Mouse (Mus musculus): ENCODE data around the gene Fgf14. TPM values are rescaled to one million over a fixed set of nuclear protein-coding genes. Genes with fewer than 3 reads are reported as not detected.
"Not testable (repeated sequence)": the region's sequence is repeated elsewhere in the genome, so short reads cannot be mapped to it uniquely, and the experiment has no call there.

Gene Fgf14
- polyA plus RNA-seq, 1 experiment from 2014 or later: 0.20 TPM

- Histone ChIP-seq H3K27me3 (ENCODE audit: insufficient read depth, low read length) (no peaks in the 10 kb centered on the region), H3K4me1 (ENCODE audit: insufficient read depth, low read length) (no peaks in the 10 kb centered on the region), H3K36me3 (ENCODE audit: insufficient read depth, low read length) (no peaks in the 10 kb centered on the region), H3K9ac (replicated peaks; ENCODE audit: low read length) (no peak overlapping the region), H3K27ac (ENCODE audit: low read length) (no peak overlapping the region), H3K4me3 (ENCODE audit: low read length) (no peak overlapping the region), H3K4me2 (replicated peaks; ENCODE audit: low read depth, low read length) (no peak overlapping the region), H3K9me3 (ENCODE audit: low read length) (no peaks in the 10 kb centered on the region)
- 93% methylated on average over 2 of the region's 2 CpGs for WGBS
- ATAC-seq (ENCODE audit: low FRiP score, low TSS enrichment): no peak
Observed at GRCm38 (mm10) chr14:124606036-124606711, 70.8 kb downstream of the Fgf14 start.

GRCm38 (mm10) chr14:124605031-124605743, 71.7 kb downstream of the Fgf14 start:
- no peaks in the 10 kb centered on the region for H3K27me3 ChIP-seq (ENCODE audit: insufficient read depth, low read length)
- H3K4me1 ChIP-seq (ENCODE audit: insufficient read depth, low read length): no peaks in the 10 kb centered on the region
- 82% methylated on average over 1 of the region's 1 CpGs for WGBS
- H3K9me3 ChIP-seq (ENCODE audit: low read length): no peaks in the 10 kb centered on the region
- no peak overlapping the region for H3K9ac ChIP-seq (replicated peaks; ENCODE audit: low read length)
- H3K4me3 ChIP-seq (ENCODE audit: low read length): no peak overlapping the region
- no peak overlapping the region for H3K27ac ChIP-seq (ENCODE audit: low read length)
- H3K36me3 ChIP-seq (ENCODE audit: insufficient read depth, low read length): no peaks in the 10 kb centered on the region
- no peak for ATAC-seq (ENCODE audit: low FRiP score, low TSS enrichment)
- H3K4me2 ChIP-seq (replicated peaks; ENCODE audit: low read depth, low read length): no peak overlapping the region

DNA sequence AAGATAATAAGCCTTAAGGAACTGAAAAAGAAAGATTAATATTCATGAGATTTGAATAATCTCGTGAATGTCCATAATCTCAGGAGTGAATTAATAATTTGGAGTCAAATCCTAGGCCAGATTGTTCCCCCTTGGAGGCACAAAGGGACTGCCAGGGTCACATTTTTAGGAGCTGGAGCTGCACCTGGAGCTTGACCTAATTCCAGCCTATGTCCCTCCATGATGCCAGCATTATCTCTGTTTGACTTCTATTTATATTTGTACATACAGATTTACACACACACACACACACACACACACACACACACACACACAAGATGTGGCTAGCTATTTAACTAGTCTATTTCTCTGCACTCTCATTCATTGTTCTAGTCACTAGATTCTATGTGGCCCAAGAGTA, 100.4 kb downstream of the Fgf14 start:
- no peak overlapping the region for H3K4me2 ChIP-seq (replicated peaks; ENCODE audit: low read depth, low read length)
- H3K4me1 ChIP-seq (ENCODE audit: insufficient read depth, low read length): no peaks in the 10 kb centered on the region
- no peaks in the 10 kb centered on the region for H3K36me3 ChIP-seq (ENCODE audit: insufficient read depth, low read length)
- no peak overlapping the region for H3K4me3 ChIP-seq (ENCODE audit: low read length)
- whole genome bisulfite sequencing: 64% methylated on average over 1 of the region's 1 CpGs
- H3K9ac ChIP-seq (replicated peaks; ENCODE audit: low read length): no peak overlapping the region
- ATAC-seq (ENCODE audit: low FRiP score, low TSS enrichment): no peak
- no peaks in the 10 kb centered on the region for H3K27me3 ChIP-seq (ENCODE audit: insufficient read depth, low read length)
- no peak overlapping the region for H3K27ac ChIP-seq (ENCODE audit: low read length)
- H3K9me3 ChIP-seq (ENCODE audit: low read length): no peaks in the 10 kb centered on the region

DNA sequence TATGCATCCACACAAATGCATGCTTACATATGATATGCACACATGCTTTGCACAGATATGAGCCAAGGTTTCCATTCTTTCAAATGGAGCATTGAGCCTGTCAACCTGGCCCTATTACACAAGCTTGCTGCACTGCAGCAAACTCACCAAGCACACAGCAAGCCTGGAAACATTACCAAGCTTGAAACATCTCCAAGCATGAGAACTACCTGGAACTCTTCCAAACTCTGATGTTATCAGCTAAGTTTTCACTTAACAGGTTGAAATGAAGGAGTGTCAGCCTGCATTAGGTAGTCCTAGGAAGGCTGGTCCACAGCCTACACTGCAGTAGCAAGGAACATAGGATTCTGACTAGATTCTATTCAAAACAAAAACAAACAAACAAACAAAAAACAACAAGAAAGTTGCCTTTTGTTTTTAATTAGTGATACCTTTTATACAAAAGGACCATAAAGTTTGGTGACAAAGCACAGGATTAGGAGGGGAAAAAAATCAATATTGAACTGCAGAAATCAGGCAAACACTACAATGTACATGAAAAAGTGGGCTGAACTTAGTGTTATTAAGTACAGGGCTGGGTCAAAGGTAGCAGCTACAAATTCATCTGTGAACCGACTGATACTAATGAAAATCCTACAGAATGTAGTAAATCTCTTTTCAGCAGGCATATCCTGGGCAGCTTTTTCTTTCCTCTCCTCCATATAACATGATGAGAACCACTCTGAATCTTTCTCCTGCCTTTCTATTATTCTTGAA, 101.6 kb downstream of the Fgf14 start:
- H3K4me1 ChIP-seq (ENCODE audit: insufficient read depth, low read length): no peaks in the 10 kb centered on the region
- H3K4me3 ChIP-seq (ENCODE audit: low read length): no peak overlapping the region
- no peaks in the 10 kb centered on the region for H3K9me3 ChIP-seq (ENCODE audit: low read length)
- no peaks in the 10 kb centered on the region for H3K36me3 ChIP-seq (ENCODE audit: insufficient read depth, low read length)
- H3K9ac ChIP-seq (replicated peaks; ENCODE audit: low read length): no peak overlapping the region
- H3K27ac ChIP-seq (ENCODE audit: low read length): no peak overlapping the region
- ATAC-seq (ENCODE audit: low FRiP score, low TSS enrichment): no peak
- no peaks in the 10 kb centered on the region for H3K27me3 ChIP-seq (ENCODE audit: insufficient read depth, low read length)
- WGBS: 39% methylated on average over 1 of the region's 1 CpGs
- no peak overlapping the region for H3K4me2 ChIP-seq (replicated peaks; ENCODE audit: low read depth, low read length)

DNA sequence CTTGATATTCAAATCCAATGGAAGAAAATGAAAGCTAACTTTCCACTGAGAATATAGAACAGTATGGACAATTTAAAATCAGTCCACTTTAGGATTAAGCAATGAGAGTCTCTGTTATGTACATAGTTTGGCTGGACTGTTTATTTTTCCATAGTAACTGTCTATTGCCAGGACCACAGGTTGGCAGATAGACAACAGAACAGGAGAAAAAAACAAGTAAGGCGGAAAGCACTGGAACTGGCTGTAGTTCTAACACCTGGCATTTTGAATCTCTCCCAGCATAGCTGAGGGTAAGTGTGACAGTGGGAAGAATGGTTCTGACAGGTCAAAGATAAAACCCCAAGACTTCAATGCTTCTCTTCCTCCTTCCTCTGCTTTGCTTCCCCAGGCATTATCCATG, 110.5 kb downstream of the Fgf14 start:
- Histone ChIP-seq H3K4me3 (ENCODE audit: low read length) (no peak overlapping the region), H3K27ac (ENCODE audit: low read length) (no peak overlapping the region), H3K36me3 (ENCODE audit: insufficient read depth, low read length) (no peaks in the 10 kb centered on the region), H3K4me2 (replicated peaks; ENCODE audit: low read depth, low read length) (no peak overlapping the region), H3K9me3 (ENCODE audit: low read length) (no peaks in the 10 kb centered on the region), H3K4me1 (ENCODE audit: insufficient read depth, low read length) (no peaks in the 10 kb centered on the region), H3K9ac (replicated peaks; ENCODE audit: low read length) (no peak overlapping the region), H3K27me3 (ENCODE audit: insufficient read depth, low read length) (no peaks in the 10 kb centered on the region)
- WGBS: 88% methylated on average over 1 of the region's 1 CpGs
- ATAC-seq (ENCODE audit: low FRiP score, low TSS enrichment): no peak

DNA sequence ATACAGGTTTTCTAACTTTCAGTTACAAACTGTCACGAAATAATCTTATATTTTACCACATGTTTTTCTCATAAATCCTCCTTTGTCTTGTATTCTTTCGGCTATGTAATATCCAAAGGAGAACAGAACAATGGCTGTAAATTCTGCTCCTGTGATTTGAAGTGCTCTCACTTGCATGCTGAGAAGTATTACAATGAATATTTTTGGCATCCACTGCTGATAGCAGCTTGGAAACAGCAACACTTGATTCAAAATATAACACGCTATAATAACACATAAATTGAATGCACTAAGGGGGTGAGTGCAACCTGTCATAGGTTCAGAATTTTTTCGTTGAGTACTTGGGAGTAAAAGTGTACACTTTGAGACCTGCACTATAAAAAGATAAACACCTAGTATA, 115.4 kb downstream of the Fgf14 start:
- H3K9ac ChIP-seq (replicated peaks; ENCODE audit: low read length): no peak overlapping the region

DNA sequence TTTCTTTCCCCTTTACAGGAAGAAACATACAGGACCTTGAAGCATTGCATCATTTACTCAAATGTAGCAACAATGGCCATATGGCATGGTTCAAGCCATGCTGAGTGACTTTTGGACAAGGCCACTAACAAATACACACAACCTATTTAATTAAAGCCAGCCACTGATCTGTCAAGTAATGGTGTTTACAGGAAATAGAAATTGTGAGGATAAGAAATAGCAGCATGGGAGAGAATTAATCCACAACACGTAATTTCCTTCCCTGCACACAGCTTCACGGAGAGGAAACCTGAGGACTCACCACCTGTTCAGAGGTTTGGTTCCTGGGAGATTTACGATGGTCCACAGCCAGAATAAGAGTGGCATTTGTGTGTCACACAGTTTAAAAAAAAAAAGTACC, 140.8 kb downstream of the Fgf14 start:
- ATAC-seq (ENCODE audit: low FRiP score, low TSS enrichment): no peak
- Histone ChIP-seq H3K27ac (ENCODE audit: low read length) (no peak overlapping the region), H3K27me3 (ENCODE audit: insufficient read depth, low read length) (no peaks in the 10 kb centered on the region), H3K4me2 (replicated peaks; ENCODE audit: low read depth, low read length) (no peak overlapping the region), H3K9me3 (ENCODE audit: low read length) (no peaks in the 10 kb centered on the region), H3K9ac (replicated peaks; ENCODE audit: low read length) (no peak overlapping the region), H3K4me3 (ENCODE audit: low read length) (no peak overlapping the region), H3K4me1 (ENCODE audit: insufficient read depth, low read length) (no peaks in the 10 kb centered on the region), H3K36me3 (ENCODE audit: insufficient read depth, low read length) (no peaks in the 10 kb centered on the region)
- WGBS: 38% methylated on average over 3 of the region's 3 CpGs

More for the DNA sequence above, 115.4 kb downstream of the Fgf14 start:
- 79% methylated on average over 4 of the region's 4 CpGs for WGBS
- Histone ChIP-seq H3K4me2 (replicated peaks; ENCODE audit: low read depth, low read length) (no peak overlapping the region), H3K9me3 (ENCODE audit: low read length) (no peaks in the 10 kb centered on the region), H3K27ac (ENCODE audit: low read length) (no peak overlapping the region), H3K4me3 (ENCODE audit: low read length) (no peak overlapping the region), H3K27me3 (ENCODE audit: insufficient read depth, low read length) (no peaks in the 10 kb centered on the region), H3K36me3 (ENCODE audit: insufficient read depth, low read length) (no peaks in the 10 kb centered on the region), H3K4me1 (ENCODE audit: insufficient read depth, low read length) (no peaks in the 10 kb centered on the region)
- no peak for ATAC-seq (ENCODE audit: low FRiP score, low TSS enrichment)

DNA sequence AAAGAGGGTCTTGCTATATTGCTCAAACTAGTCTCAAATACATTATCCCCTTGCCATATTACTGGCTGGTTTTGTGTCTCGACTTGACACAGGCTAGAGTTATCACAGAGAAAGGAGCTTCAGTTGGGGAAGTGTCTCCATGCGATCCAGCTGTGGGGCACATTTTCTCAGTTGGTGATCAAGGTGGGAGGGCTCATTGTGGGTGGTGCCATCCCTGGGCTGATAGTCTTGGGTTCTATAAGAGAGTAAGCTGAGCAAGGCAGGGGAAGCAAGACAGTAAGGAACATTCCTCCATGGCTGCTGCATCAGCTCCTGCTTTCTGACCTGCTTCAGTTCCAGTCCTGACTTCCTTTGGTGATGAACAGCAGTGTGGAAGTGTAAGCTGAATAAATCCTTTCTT, 141.6 kb downstream of the Fgf14 start:
- H3K9ac ChIP-seq (replicated peaks; ENCODE audit: low read length); ATAC-seq (ENCODE audit: low FRiP score, low TSS enrichment); H3K4me2 ChIP-seq (replicated peaks; ENCODE audit: low read depth, low read length); H3K4me1 ChIP-seq (ENCODE audit: insufficient read depth, low read length); H3K4me3 ChIP-seq (ENCODE audit: low read length); H3K36me3 ChIP-seq (ENCODE audit: insufficient read depth, low read length); H3K27me3 ChIP-seq (ENCODE audit: insufficient read depth, low read length); H3K27ac ChIP-seq (ENCODE audit: low read length); H3K9me3 ChIP-seq (ENCODE audit: low read length): not testable (repeated sequence)
- 65% methylated on average over 2 of the region's 2 CpGs for WGBS

DNA sequence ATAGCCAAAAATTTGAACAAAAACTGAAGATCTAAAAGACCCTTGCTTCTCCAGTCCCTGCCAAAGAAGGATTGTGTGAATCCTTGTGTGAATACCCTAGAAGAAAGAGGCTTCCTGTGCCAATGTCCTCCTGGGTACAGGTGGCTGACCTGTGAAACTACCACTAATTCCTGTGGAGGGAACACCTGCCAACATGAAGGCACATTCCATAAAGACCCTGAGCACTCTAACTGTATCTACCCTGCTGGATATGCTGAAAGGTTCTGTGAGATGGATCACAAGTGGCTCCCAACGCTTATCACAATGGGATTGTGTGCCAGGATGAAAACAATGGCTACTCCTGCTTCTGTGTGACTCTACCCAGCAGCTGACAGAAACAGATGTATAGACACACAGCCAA, 144.9 kb downstream of the Fgf14 start:
- H3K4me1 ChIP-seq (ENCODE audit: insufficient read depth, low read length): no peaks in the 10 kb centered on the region
- no peak overlapping the region for H3K4me3 ChIP-seq (ENCODE audit: low read length)
- ATAC-seq (ENCODE audit: low FRiP score, low TSS enrichment): no peak
- 82% methylated on average over 1 of the region's 1 CpGs for WGBS
- no peaks in the 10 kb centered on the region for H3K9me3 ChIP-seq (ENCODE audit: low read length)
- H3K9ac ChIP-seq (replicated peaks; ENCODE audit: low read length): no peak overlapping the region
- H3K36me3 ChIP-seq (ENCODE audit: insufficient read depth, low read length): no peaks in the 10 kb centered on the region
- H3K27me3 ChIP-seq (ENCODE audit: insufficient read depth, low read length): no peaks in the 10 kb centered on the region
- H3K27ac ChIP-seq (ENCODE audit: low read length): no peak overlapping the region
- no peak overlapping the region for H3K4me2 ChIP-seq (replicated peaks; ENCODE audit: low read depth, low read length)

DNA sequence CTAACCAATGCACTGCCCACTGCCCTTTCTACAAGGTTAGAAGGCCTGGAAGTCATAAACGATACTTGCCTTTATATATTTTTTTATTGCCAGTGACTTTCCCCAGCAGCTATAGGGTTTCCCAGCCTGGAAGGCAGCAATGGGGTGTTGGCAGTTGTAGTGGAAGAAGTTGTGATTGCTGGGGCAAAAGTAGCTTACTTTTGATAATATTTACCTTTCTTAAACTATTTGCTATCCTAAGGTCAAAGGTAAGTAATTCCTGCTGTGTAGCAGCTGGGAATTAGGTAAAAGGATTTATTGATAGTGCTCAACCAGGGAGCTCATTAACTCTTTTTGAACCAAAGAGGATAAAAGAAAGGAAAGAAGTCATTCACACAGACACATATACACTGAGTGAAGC, 164.9 kb downstream of the Fgf14 start:
- Histone ChIP-seq H3K4me3 (ENCODE audit: low read length) (no peak overlapping the region), H3K36me3 (ENCODE audit: insufficient read depth, low read length) (no peaks in the 10 kb centered on the region), H3K4me1 (ENCODE audit: insufficient read depth, low read length) (no peaks in the 10 kb centered on the region), H3K9me3 (ENCODE audit: low read length) (no peaks in the 10 kb centered on the region), H3K9ac (replicated peaks; ENCODE audit: low read length) (no peak overlapping the region), H3K27me3 (ENCODE audit: insufficient read depth, low read length) (no peaks in the 10 kb centered on the region), H3K4me2 (replicated peaks; ENCODE audit: low read depth, low read length) (no peak overlapping the region), H3K27ac (ENCODE audit: low read length) (no peak overlapping the region)
- WGBS: 50% methylated on average over 1 of the region's 1 CpGs
- no peak for ATAC-seq (ENCODE audit: low FRiP score, low TSS enrichment)

Measured in kidney, embryonic 16.5 days (tissue).